Mouse (Mus musculus) lung, postnatal 0 days (tissue): ENCODE results near the gene Thpo.
A peak's percentile ranks its signal among the peaks of the same experiment; 100 is the strongest.

Experiments used
- CTCF ChIP-seq: IDR thresholded peaks from 2 replicates; pipeline ENCODE4 v1.5.1; 2016; ENCODE audit warnings: antibody characterized with exemption, mild to moderate bottlenecking
- EP300 ChIP-seq: IDR thresholded peaks from 2 replicates; pipeline ENCODE4 v1.6.1; 2016; ENCODE audit warnings: antibody characterized with exemption, mild to moderate bottlenecking, control low read depth

GRCm38 (mm10) chr16:20715976-20716840 is 18.1 kb downstream of the Thpo start:
- TF ChIP-seq EP300 (no peak), CTCF (peak; percentile 45)
